Mouse (Mus musculus): ENCODE data around the gene Akna. TPM values are rescaled to one million over a fixed set of nuclear protein-coding genes. Genes with fewer than 3 reads are reported as not detected.

The Akna gene
- polyA plus RNA-seq, 1 experiment from 2014 or later = 11.8 TPM

DNA sequence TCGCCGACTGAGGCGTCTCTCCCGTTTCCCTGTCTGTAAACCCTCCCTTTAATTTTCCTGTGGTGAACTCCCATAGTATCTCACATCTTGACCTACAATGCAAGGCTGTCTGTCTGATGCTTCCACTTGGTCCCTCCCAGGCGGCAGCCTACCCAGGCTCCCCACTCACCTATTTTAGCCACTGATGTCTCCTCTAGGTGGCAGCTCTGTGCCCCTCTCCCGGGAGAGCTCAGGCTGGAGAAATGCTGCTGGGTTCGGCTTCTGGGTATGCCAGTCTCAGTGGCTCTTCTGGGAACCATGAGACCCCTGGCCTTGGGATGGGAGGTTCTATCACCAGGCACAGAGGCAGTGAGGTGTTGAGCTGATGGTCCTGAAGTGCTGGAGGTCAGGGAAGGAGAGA lies 25.7 kb downstream of the Akna start:
- WGBS = 66% methylated on average over 7 of the region's 7 CpGs
- Histone ChIP-seq H3K9ac (replicated peaks) (no peak overlapping the region), H3K36me3 (peaks cover 96% of the 10 kb centered on the region), H3K27ac (no peak overlapping the region), H3K4me3 (replicated peaks) (no peak overlapping the region), H3K27me3 (no peaks in the 10 kb centered on the region), H3K9me3 (no peaks in the 10 kb centered on the region), H3K4me1 (replicated peaks) (no peaks in the 10 kb centered on the region), H3K4me2 (replicated peaks) (no peak overlapping the region)
- no peak for ATAC-seq

DNA sequence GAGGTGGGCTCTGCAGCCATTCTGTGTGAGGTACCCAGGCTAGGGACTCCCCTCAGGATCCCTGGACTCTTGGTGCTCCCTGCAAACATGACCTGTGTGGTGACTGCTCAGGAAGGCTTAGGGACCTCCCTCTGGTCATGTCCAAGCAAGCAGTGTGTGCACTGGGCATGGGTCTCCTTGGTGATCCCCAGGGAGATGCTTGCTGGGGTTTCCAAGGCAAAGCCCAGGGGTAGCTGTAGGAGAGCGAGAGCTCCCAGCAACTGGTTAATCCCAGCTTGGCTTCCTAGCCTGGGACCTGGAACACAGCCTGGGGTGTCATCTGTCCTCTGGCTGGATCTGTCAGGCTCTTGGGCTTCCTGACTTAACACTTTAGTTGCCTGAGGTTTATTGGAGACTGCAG lies 27.8 kb downstream of the Akna start:
- peak; percentile 17; the same call in 1 of the 2 replicates for ATAC-seq
- WGBS = 69% methylated on average over 1 of the region's 1 CpGs
- peaks cover 80% of the 10 kb centered on the region for H3K36me3 ChIP-seq

DNA sequence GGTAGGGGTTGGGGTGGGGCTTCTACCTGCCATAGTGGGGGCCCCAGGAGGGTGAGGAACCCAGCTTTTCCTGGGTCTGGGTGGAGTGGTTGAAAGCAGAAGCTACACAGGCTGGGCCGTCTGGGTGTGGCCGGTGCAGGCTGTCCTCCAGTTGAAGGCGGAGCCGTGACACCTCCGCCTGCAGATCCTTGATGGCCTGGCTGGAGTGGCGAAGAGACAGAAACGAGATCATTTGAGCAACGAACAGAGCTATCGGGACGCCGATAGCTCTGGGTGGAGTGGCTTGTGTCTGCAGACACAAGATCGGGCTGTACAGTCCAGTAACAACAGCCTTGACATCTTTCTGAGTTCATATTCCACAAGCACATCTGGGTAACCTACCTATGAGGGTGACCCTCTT lies 28.8 kb downstream of the Akna start:
- peaks cover 77% of the 10 kb centered on the region for H3K36me3 ChIP-seq
- H3K4me2 ChIP-seq (replicated peaks) = no peak overlapping the region
- ATAC-seq = no peak
- H3K9me3 ChIP-seq = no peaks in the 10 kb centered on the region
- peaks cover 8% of the 10 kb centered on the region; the same call in 1 of the 2 replicates for H3K4me1 ChIP-seq (replicated peaks)
- H3K9ac ChIP-seq (replicated peaks) = no peak overlapping the region
- H3K27ac ChIP-seq = no peak overlapping the region
- 87% methylated on average over 12 of the region's 12 CpGs for WGBS
- no peak overlapping the region for H3K4me3 ChIP-seq (replicated peaks)
- H3K27me3 ChIP-seq = no peaks in the 10 kb centered on the region

More for the DNA sequence above, 27.8 kb downstream of the Akna start:
- H3K27ac ChIP-seq = no peak overlapping the region
- no peak overlapping the region for H3K4me3 ChIP-seq (replicated peaks)
- H3K9me3 ChIP-seq = no peaks in the 10 kb centered on the region
- no peaks in the 10 kb centered on the region for H3K27me3 ChIP-seq
- H3K4me1 ChIP-seq (replicated peaks) = peaks cover 8% of the 10 kb centered on the region; the same call in 1 of the 2 replicates
- no peak overlapping the region for H3K9ac ChIP-seq (replicated peaks)
- H3K4me2 ChIP-seq (replicated peaks) = no peak overlapping the region

DNA sequence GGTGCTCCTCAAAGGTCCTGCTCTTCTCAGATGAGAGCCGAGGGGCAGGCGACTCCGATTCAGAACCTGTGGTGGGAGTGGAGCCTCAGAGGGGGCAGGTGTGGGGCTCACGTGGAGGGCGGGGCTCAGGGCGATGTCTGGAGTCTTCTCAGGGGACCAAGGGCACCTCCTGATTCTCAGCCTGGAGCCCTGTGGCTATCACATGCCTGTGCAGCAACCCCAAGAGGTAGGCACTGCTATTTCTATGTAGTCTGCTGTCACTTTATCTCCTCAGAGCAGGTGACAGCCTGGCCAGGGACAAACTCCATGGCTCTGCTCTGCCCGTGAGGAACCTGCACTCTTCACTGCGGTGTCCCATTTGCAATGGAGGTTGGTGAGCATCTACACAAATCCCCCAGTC lies 29.8 kb downstream of the Akna start:
- H3K4me3 ChIP-seq (replicated peaks) = no peak overlapping the region

DNA sequence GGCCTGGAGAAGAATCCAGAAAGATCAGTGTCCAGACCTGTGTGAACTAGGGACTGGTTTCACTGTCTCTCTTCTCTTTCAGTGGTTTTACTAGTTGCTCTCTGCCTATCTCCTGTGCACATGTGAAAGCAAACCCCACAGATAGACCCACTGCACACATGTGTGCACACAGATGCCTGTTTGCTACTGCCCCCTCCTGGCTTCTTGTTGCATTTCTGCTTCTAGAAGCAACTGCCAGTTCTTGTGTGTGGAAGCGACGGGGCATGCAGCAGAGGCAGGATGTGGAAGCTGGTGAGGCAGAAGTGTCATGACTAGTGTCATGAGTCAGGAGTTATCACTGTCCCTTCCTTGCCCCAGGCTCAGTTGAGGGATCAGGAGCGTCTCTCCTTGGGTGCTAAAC lies 31.3 kb downstream of the Akna start:
- Histone ChIP-seq H3K4me1 (replicated peaks) (peaks cover 8% of the 10 kb centered on the region; the same call in 1 of the 2 replicates), H3K9me3 (no peaks in the 10 kb centered on the region), H3K4me2 (replicated peaks) (no peak overlapping the region), H3K4me3 (replicated peaks) (no peak overlapping the region), H3K36me3 (peaks cover 73% of the 10 kb centered on the region), H3K27ac (no peak overlapping the region), H3K27me3 (no peaks in the 10 kb centered on the region), H3K9ac (replicated peaks) (no peak overlapping the region)
- WGBS = 63% methylated on average over 3 of the region's 3 CpGs
- ATAC-seq = no peak

More for the DNA sequence above, 29.8 kb downstream of the Akna start:
- Histone ChIP-seq H3K36me3 (peaks cover 76% of the 10 kb centered on the region), H3K9ac (replicated peaks) (no peak overlapping the region), H3K27me3 (no peaks in the 10 kb centered on the region), H3K27ac (no peak overlapping the region), H3K4me2 (replicated peaks) (no peak overlapping the region), H3K4me1 (replicated peaks) (peaks cover 8% of the 10 kb centered on the region; the same call in 1 of the 2 replicates), H3K9me3 (no peaks in the 10 kb centered on the region)
- WGBS = 92% methylated on average over 8 of the region's 8 CpGs
- no peak for ATAC-seq

DNA sequence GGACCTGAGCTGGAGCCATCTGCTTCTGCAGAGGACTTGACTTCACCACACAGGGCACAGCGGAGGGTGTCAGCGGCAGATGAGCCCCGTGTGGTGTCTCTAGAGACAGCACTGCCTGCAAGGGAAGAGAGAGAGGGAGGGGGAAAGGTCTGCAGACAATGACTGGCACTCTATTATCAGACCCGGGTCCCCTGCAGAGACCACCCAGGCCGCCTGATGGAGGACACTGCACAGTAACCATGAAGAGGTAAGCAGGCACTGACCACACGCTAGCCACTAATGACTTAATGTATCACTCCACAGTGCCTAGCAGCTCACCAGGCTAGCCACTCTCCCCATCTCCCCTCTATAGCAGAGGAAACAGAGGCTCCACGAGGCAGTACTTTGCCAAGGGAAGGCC lies 32.3 kb downstream of the Akna start:
- H3K36me3 ChIP-seq = peaks cover 63% of the 10 kb centered on the region
- no peak overlapping the region for H3K9ac ChIP-seq (replicated peaks)
- no peak overlapping the region for H3K4me2 ChIP-seq (replicated peaks)
- no peaks in the 10 kb centered on the region for H3K27me3 ChIP-seq
- peak overlapping the region; percentile 10; the same call in 1 of the 2 replicates for H3K27ac ChIP-seq
- no peaks in the 10 kb centered on the region for H3K9me3 ChIP-seq
- H3K4me1 ChIP-seq (replicated peaks) = peaks cover 8% of the 10 kb centered on the region; the same call in 1 of the 2 replicates
- 0 out of 2 replicates have a peak, but pooled peaks have one; percentile 15 for ATAC-seq
- 28% methylated on average over 7 of the region's 7 CpGs for WGBS
- H3K4me3 ChIP-seq (replicated peaks) = no peak overlapping the region

DNA sequence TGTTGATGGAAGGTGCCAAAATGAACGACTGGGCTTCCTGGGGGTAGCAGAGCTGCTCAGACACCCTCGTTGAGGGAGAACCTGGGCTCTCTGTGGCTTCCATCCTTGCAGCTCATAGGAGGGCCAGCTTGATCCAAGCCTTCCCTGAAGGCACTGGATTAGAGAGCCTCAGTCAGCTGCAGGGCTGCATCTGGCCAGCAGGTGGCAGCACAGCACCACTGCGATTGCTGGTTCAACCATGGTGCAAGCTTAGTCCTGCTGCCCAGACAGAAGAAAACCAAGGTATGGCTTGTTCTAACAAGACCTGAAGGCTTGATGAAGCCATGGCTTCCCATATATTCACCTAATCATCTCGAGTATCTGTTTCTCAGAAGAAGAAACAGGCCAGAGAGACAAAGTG lies 34.6 kb downstream of the Akna start:
- 18% methylated on average over 4 of the region's 4 CpGs for WGBS
- no peak overlapping the region for H3K9ac ChIP-seq (replicated peaks)
- H3K27ac ChIP-seq = no peak overlapping the region
- no peak overlapping the region for H3K4me2 ChIP-seq (replicated peaks)
- ATAC-seq = peak; percentile 59
- no peaks in the 10 kb centered on the region for H3K9me3 ChIP-seq
- H3K36me3 ChIP-seq = peaks cover 40% of the 10 kb centered on the region
- no peak overlapping the region for H3K4me3 ChIP-seq (replicated peaks)
- peaks cover 8% of the 10 kb centered on the region; the same call in 1 of the 2 replicates for H3K4me1 ChIP-seq (replicated peaks)
- no peaks in the 10 kb centered on the region for H3K27me3 ChIP-seq

DNA sequence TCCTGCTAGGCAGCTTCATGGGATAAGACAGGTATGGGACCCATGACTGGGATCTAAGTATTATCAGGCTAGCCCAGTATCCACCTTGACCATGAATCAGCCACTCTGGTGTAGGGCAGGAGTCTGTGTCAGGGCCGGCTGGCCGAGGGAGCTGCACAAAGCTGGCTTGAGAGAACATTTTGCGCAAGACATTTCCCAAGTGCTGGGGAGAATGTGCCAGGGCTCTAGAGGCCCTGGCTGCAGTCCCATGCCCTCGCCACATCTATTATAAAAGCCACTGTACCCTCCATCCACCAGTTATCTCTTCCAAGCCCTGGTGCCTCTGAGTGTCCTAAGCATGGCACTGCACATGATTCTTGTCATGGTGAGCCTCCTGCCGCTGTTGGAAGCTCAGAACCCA lies 41.0 kb downstream of the Akna start, which contains the start of gene Orm2:
TSS of gene Orm2 (plus strand) at position 300 of the 400 bp plus-strand sequence.
- Histone ChIP-seq H3K9me3 (no peaks in the 10 kb centered on the region), H3K27me3 (no peaks in the 10 kb centered on the region), H3K4me3 (replicated peaks) (no peak within 1 kb of the TSS), H3K4me2 (replicated peaks) (no peak within 1 kb of the TSS), H3K4me1 (replicated peaks) (0 out of 2 replicates have a peak, but pooled peaks cover 4% of the 10 kb centered on the region), H3K36me3 (no peaks in the 10 kb centered on the region; the same call in 1 of the 2 replicates), H3K9ac (replicated peaks) (no peak within 1 kb of the TSS), H3K27ac (no peak within 1 kb of the TSS)
- WGBS = 97% methylated on average over 5 of the region's 5 CpGs
- no peak for ATAC-seq

DNA sequence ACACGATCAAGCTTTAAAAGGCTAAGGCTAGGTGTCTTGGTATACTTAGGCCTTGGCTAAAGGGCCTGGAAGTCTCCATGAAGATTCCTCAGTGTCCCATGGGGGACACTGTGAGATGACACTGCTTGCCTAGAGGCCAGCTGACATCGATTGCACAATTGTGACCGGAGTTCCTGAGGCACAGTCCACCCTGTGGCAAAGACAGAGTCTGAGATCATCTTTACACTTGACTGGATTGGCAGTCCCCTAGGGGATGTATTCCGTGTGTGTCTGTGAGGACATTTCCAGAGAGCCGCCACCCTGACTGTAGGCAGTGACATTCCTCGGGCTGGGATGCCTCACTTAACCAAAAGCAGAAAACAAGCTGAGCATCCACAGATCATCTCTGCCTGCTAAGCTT lies 43.3 kb downstream of the Akna start:
- H3K4me3 ChIP-seq (replicated peaks) = no peak overlapping the region
- H3K9ac ChIP-seq (replicated peaks) = no peak overlapping the region
- 75% methylated on average over 6 of the region's 6 CpGs for WGBS
- 0 out of 2 replicates have a peak, but pooled peaks cover 4% of the 10 kb centered on the region for H3K4me1 ChIP-seq (replicated peaks)
- no peaks in the 10 kb centered on the region for H3K9me3 ChIP-seq
- H3K27ac ChIP-seq = no peak overlapping the region
- no peaks in the 10 kb centered on the region for H3K27me3 ChIP-seq
- no peak for ATAC-seq
- no peaks in the 10 kb centered on the region for H3K36me3 ChIP-seq
- H3K4me2 ChIP-seq (replicated peaks) = no peak overlapping the region

DNA sequence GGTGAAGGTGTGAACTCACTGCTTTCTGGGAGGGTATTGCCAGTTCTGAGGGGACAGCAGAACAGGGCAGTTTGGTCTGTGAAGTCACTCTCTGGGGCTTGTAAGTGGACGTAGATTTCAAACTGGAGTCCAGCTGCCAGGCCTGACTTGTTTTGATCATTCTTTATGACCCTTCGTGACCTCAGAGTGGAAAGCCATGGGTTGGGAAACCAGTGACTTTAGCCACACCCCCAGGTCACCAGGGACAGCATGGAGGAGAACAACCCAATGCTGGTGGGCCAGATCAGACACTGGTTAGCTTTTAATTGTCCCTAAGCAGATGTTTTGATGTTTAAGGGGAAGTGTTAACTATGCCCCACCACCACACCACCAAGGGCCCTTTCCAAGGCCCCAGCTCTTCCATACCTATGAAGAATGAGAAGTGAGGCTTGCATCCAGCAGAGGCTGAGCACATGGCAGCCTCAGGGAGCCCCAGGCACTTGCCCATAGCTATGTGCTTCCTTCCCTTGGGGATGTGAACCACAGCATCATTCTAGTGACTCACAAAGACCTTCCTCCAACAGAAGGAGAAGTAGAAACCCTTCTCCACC lies 46.1 kb downstream of the Akna start:
- WGBS = 57% methylated on average over 2 of the region's 2 CpGs
- no peaks in the 10 kb centered on the region for H3K36me3 ChIP-seq
- H3K27ac ChIP-seq = no peak overlapping the region
- no peak overlapping the region for H3K4me3 ChIP-seq (replicated peaks)
- H3K9ac ChIP-seq (replicated peaks) = no peak overlapping the region
- H3K4me2 ChIP-seq (replicated peaks) = no peak overlapping the region
- 0 out of 2 replicates have a peak, but pooled peaks cover 4% of the 10 kb centered on the region for H3K4me1 ChIP-seq (replicated peaks)
- no peaks in the 10 kb centered on the region for H3K9me3 ChIP-seq
- no peaks in the 10 kb centered on the region for H3K27me3 ChIP-seq
- ATAC-seq = no peak

DNA sequence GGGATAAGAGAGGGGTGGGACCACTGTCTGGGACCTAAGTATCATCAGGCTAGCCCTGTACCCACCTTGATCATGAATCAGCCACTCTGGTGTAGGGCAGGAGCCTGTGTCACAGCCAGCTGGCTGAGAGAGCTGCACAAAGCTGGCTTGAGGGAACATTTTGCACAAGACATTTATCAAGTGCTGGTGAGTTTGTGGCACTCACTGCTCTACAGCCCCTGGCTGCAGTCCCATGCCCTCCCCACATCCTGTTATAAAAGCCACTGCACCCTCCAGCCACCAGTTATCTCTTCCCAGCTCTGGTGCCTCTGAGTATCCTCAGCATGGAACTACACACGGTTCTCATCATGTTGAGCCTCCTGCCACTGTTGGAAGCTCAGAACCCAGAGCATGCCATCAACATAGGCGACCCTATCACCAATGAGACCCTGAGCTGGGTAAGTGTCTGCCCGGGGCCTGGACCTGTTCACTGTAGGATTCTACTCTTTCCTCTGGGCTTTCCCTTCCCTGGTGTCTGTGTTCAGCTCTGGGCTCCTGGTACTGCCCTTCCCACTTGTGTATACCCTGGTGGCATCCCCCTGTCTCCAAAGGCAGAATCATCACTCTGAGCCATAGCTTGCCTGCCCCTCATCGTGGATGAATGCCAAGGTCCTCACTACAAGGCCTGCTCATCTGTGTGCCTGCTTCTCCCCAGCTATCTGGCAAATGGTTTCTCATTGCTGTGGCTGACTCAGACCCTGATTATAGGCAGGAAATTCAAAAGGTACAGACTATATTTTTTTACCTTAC lies 47.1 kb downstream of the Akna start, which contains the start of gene Orm3:
TSS of gene Orm3 (plus strand) at position 286 of the 789 bp plus-strand sequence.
- no peak for ATAC-seq
- no peak within 1 kb of the TSS for H3K27ac ChIP-seq
- no peaks in the 10 kb centered on the region for H3K36me3 ChIP-seq
- H3K4me1 ChIP-seq (replicated peaks) = 0 out of 2 replicates have a peak, but pooled peaks cover 4% of the 10 kb centered on the region
- no peaks in the 10 kb centered on the region for H3K27me3 ChIP-seq
- H3K4me3 ChIP-seq (replicated peaks) = no peak within 1 kb of the TSS
- H3K4me2 ChIP-seq (replicated peaks) = no peak within 1 kb of the TSS
- no peaks in the 10 kb centered on the region for H3K9me3 ChIP-seq
- H3K9ac ChIP-seq (replicated peaks) = no peak within 1 kb of the TSS
- 84% methylated on average over 4 of the region's 4 CpGs for whole genome bisulfite sequencing

DNA sequence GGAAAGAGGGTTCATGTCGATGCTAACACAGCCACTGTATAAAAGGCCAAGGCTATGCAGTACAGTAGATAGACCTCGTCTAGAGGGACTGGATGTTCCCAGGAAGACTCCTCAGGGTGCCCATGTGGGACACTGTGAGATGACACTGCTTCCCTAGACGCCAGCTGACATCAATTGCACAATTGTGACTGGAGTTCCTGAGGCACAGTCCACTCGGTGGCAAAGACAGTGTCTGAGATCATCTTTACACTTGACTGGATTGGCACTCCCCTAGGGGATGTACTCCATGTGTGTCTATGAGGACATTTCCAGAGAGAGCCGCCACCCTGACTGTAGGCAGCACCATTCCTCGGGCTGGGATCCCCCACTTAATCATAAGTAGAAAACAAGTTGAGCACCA lies 54.6 kb downstream of the Akna start:
- no peak overlapping the region for H3K4me3 ChIP-seq (replicated peaks)
- no peaks in the 10 kb centered on the region for H3K4me1 ChIP-seq (replicated peaks)
- no peaks in the 10 kb centered on the region for H3K27me3 ChIP-seq
- 76% methylated on average over 6 of the region's 6 CpGs for WGBS
- no peak overlapping the region for H3K27ac ChIP-seq
- H3K36me3 ChIP-seq = no peaks in the 10 kb centered on the region
- H3K4me2 ChIP-seq (replicated peaks) = no peak overlapping the region
- no peaks in the 10 kb centered on the region for H3K9me3 ChIP-seq
- no peak overlapping the region for H3K9ac ChIP-seq (replicated peaks)
- ATAC-seq = no peak

Data from midbrain, embryonic 13.5 days (tissue).